Mouse (Mus musculus): Measurements from ENCODE around the gene Dnajb9.
"Not testable (repeated sequence)": the region's sequence is repeated elsewhere in the genome, so short reads cannot be mapped to it uniquely, and the experiment has no call there.

Dnajb9 gene

DNA sequence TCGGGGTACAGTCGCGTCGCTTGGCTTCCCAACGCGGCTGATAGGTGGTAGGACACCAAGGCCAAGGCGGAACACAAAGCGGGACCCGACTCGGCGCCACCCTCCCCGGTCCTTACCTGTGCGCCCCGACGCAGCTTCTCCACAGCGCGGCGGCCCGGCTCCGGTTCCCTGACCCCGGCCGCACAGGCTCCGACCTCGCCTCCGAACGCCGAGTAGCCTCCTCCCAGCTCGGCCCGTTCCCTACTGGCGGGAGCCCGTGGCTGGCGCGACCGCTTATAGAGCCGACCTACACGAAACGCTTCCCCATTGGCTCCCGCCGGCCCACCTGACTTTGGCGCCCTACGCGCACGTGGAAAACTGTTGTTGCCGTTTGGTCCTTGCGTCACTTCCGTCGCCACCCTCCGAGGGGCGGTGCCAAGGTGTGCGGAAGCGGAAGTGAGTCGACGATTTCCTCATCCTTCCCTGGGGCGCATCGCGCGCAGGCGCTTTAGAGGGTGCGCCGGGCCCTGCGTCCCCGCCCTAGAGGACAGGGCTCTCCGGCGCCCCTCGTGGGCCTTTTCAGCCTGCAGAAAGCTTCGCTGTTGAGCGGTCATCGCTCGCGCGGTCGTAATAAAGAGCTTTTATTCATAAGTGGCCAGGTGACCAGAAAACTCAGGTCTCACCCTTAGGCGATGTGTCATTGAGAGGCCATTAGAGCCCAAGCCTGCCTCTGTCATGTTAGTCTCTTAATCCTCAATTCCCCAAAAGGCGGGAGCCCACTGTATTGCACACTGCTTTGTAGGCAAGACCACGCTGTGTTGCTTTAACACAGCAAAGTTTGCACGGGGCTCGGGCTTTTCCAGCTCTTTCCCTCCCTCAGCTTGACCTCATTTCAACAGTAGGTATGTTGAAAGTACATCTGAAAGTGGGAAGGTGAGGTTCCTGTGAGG is at the start of gene Dnajb9:
TSS of gene Dnajb9 (minus strand) at position 503 of the 929 bp plus-strand sequence.
- peak; percentile 99 for DNase-seq (ENCODE audit: extremely low spot score)

- no peak for DNase-seq (ENCODE audit: extremely low spot score)
Measured at GRCm38 (mm10) chr12:44248309-44248977, 38.3 kb upstream of the Dnajb9 start.

GRCm38 (mm10) chr12:44245739-44246138 is 35.6 kb upstream of the Dnajb9 start:
- DNase-seq (ENCODE audit: extremely low spot score) = no peak

DNA sequence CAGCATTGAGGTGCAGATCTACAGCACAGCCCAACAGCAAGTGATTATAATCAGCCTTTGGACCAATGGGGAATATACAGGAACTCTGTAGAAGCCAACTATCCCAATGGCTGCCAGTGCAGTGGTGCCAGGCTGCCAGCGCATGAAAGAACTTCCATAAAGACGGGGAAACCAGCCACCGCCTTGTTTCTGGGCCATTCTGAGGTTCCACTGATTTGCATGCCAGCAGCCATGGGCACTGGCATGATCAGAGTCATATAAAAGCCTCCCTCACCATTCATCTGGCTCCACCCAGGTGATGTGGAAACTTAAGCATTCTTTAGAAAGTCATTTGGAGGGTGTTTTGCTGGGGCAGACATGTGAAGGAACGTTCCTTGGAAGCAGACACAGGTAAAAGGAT is 32.3 kb upstream of the Dnajb9 start:
- DNase-seq (ENCODE audit: extremely low spot score) = no peak

- no peak for DNase-seq (ENCODE audit: extremely low spot score)
Measured at GRCm38 (mm10) chr12:44241090-44241489, 31.0 kb upstream of the Dnajb9 start.

DNA sequence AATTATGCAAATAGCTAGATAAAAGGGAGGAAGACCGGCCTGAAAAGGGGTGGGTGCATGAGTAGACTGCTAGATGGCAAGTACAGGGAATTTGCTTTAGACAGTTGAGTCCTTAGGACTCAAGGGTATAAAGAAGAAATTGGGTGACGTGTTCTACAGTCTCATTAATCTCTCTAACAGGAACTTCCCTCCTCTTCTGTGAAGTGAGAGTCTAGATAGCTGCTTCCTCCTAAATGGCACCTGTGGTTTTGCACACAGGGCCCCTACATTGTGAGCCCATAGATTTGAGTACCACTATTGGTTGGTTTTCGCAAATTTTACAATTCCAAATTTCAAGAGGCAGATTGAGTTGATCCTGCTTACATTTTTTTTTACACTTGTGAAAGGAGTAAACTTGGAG is 14.5 kb upstream of the Dnajb9 start:
- DNase-seq (ENCODE audit: extremely low spot score) = no peak

DNA sequence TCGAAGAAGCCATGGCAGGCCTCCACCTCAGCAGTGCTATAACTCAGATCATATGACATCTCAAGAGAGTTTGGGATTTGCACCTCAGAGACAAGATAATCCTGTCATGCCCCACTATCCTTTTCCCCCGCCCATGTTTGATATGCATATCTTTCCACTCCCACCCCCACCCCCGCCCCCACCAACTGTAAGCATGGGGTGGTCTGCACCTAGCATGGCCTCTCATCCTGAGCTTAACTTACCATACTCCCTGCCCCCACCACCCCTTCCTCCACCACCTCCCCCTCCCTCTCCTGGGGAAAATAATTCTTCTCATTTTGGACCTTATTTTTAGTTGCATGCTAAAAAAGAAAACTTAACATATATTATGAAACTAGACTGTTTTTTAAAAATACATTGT is 12.9 kb upstream of the Dnajb9 start:
- no peak for DNase-seq (ENCODE audit: extremely low spot score)

GRCm38 (mm10) chr12:44221651-44222356 is 11.7 kb upstream of the Dnajb9 start:
- DNase-seq (ENCODE audit: extremely low spot score) = peak; percentile 62

- not testable (repeated sequence) for DNase-seq (ENCODE audit: extremely low spot score)
Measured at GRCm38 (mm10) chr12:44221070-44221469, 10.9 kb upstream of the Dnajb9 start, which contains the start of gene Pnpla8. Pnpla8 (plus strand) TSS chr12:44221370.

DNA sequence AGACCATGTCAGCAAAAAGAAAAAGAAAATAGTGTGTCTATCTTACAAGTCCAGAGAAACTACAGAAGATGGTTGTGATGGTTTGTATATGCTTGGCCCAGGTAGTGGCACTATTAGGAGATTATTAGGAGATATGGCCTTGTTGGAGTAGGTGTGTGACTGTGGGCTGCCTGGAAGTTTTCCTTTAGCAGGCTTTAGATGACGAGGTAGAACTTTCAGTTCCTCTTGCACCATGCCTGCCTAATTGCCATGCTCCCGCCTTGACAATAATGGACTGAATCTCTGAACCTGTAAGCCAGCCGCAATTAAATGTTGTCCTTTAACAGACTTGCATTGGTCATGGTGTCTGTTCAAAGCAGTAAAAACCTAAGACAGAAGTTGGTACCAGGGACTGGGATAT is 1.4 kb upstream of the Dnajb9 start:
- no peak for DNase-seq (ENCODE audit: extremely low spot score)

DNA sequence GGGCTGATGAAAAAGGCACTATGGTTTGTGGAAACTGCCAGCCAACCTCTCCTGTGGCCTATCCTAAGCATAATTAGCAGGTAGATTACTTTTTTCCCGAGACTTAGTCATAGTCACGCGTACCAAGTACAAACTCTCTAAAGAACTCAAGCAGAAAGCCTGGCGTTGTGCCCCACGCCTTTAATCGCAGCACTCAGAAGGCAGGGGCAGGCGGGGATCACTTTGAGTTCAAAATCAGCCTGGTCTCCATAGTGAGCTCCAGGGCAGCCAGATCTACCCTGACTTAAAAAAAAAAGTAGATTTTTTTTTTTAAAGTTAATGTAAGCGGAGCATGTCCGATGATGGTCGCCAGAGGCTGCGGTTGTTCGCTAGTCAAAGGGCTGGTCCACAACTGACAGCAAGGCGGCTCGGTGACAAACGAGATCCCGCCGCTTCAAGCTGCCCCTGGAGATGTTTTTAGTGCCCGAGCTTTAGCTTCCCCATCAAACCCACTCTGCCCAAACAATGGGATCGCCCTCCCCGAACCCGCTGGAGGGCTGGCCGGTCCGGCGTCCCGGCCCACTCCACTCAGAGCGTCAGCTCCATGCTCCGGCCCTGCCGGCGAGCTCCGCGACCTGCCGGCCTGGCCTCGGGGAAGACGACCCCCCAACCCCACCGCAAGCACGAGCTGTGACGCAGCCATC is 844 bp downstream of the Dnajb9 start:
- DNase-seq (ENCODE audit: extremely low spot score) = no peak

DNA sequence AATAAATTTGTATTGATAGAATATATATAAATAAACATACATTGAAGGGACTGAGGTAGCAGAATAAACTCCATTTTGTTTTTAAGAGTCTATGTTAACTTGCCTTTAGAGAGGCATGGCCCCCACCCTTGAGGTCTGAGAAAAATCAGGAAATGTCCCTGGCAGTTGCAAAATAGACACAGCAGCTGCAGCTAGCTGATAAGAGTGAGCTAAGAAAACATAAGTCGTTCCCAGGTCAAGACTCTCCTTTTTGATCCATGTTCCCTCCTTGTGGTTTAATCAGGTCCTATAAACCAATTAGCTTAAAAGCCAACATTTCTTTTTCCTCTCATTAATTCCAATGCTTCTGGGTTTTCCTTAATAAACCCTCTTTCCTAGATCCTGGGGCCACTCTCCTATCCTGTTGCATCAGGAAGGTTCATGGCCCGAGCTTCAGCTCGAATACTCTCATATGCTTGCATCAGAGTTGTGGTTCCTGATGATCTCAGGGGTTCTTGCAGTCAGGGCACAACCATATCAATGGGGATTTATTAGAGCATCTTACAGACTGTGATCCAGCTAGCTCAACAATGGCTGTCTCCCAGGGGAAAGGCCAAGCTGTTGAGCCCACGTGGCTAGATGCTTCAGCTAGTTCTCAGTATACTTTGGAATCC is 12.1 kb downstream of the Dnajb9 start:
- DNase-seq (ENCODE audit: extremely low spot score) = no peak

- DNase-seq (ENCODE audit: extremely low spot score) = peak; percentile 38
Measured at GRCm38 (mm10) chr12:44181081-44181982, 28.8 kb downstream of the Dnajb9 start.

DNA sequence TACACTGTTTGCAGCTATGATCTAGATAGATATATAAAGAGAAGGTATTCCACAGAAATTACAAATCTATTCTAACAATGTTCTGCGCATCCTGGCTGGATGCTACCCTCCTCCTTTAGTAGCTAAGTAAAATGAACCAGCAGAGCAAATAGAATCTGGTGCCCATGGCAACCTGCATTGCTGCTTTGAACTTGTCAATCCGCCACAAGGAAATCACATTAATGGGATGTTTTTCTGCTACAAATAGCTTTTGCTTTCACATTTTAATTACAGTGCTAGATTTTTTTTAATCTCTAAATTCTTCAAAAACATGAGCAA is 33.1 kb downstream of the Dnajb9 start:
- DNase-seq (ENCODE audit: extremely low spot score) = no peak

GRCm38 (mm10) chr12:44176331-44177037 is 33.6 kb downstream of the Dnajb9 start:
- peak; percentile 6 for DNase-seq (ENCODE audit: extremely low spot score)

GRCm38 (mm10) chr12:44166949-44167348 is 43.2 kb downstream of the Dnajb9 start:
- peak; percentile 44 for DNase-seq (ENCODE audit: extremely low spot score)

DNA sequence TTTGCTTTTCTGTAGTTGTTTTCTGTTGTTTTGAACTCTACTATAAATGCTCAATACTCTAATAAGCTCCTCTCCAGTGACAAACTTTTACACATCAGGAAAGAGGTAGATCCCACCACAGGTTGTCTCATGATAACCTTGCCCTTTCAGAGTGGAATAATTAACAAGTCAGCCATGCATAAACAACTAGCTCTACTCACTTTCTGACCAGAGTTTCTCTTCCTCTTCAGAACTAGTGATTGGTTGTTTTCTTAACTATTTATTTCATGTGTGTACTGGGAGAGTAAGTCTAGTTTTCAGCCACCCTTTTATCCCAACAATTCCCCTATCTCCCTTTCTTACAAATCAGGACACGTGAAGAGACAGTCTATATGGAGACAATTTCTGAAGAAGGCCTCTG is 50.8 kb downstream of the Dnajb9 start:
- no peak for DNase-seq (ENCODE audit: extremely low spot score)
